Mouse (Mus musculus): ENCODE results near the gene Fam20a.
A peak's percentile ranks its signal among the peaks of the same experiment; 100 is the strongest.

The Fam20a gene

DNA sequence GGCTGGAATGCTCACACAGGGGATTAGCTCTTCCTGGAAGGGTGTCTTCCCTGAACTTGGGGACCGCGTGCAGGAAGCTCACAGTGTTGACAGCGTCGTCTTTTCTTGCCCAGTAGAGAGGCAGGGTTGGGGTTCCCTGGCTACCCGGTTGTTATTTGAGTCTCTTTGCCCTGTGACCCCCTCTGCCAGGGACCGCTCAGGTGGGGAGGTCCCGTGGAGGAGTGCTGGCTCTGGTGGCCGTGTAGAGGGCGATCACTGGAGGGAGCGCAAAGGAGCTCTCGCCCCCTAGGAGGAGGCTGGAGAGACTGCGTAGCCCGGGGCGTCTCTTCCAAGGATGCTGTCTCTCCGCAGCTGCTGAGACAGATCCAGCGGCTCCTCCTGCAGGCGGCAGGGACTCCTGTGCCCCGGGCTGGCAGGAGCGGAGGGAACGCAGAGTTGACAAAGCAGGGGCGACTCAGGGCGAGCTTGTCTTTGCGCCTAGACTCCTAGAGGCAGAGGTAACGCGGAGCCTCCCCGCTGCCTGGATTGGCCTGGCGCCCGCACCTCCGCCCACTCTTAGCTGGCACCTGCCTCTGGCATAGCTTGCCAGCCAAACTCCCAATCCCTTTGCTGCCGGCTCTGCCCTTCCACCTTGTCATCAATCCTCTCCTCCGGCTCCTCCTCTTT, at the start of gene Fam20a:
Gene Fam20a, minus strand, starts transcription at position 499 of the 666 bp plus-strand sequence.
- DNase-seq (ENCODE audit: low spot score in 2 of 2) = peak; percentile 43 to 55

DNA sequence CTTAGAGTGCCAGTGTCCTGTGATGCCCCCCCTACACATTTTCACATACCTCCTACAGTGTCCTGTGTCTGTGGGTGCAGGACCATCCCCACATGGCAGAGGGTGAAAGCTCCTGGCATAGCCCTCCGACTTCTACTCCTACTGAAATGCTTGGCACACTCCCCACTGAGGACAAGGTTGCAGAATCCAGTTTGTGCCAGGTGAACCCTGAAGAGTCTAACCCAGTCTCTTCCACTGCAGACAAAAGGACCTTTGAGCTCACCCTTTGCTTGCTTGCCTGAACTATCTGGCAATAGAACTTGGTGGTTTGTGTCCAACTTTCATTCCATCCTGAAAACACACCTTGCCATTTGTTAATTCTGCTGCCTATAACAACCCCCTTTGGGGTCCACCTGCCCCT, 49.3 kb upstream of the Fam20a start:
- no peak for DNase-seq (ENCODE audit: low spot score in 2 of 2)

DNA sequence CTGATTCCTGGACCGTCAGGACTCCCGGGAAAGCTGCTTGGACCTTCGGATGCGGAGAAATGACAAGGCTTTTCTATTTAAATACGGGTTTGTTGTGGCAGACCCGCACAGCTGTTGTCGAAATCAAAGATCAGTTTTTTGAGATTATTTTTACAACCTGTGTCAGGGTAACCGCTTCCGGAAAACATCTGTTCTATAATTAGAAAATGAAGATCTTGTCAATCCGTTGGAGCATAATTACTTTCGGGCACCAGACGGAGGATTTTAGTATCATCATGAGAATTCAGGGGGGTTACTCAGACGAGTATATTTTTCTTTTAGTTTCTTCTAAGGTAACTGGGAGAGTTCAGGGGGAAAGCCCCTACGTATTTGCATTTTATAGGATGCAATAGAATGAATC, 48.1 kb upstream of the Fam20a start:
- DNase-seq (ENCODE audit: low spot score in 2 of 2) = no peak

DNA sequence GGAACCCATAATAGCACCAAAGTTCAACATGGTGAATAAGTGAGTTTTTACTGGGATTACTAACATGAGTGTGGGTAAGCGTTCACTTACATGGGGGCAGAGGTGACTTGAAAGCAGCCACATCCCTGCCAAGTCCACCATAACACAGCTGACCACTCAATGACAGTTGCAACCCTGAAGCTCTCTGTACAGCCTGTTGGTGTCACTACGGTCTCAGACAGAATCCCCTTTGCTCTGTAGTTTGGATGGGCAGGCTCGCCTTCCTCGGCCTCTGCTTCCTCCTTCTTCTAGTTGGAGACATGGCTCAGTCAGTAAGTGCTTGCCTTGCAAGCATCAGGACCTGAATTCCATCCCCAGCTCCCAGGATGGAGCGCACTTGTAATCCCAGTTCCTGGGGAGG, 47.0 kb upstream of the Fam20a start:
- DNase-seq (ENCODE audit: low spot score in 2 of 2) = no peak

DNA sequence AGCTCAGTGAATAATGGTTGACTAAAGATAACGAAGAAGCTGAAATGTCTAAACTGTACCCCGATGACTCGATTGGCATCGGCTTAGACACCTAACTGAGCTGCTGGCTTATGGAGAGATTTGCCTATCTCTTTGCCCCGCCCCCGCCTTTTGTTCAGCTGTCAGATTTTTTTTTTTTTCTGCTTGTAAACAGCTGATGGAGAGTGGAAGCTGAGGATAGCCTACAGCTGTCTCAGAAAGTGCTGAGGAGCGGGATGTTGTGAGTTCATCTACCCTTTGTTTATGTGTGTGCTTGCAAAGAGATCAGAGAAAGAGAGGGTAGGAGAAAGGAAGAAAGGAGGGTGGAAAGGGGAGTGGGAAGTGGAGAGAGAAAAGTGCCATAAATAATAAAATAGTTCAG, 38.0 kb upstream of the Fam20a start:
- no peak for DNase-seq (ENCODE audit: low spot score in 2 of 2)

DNA sequence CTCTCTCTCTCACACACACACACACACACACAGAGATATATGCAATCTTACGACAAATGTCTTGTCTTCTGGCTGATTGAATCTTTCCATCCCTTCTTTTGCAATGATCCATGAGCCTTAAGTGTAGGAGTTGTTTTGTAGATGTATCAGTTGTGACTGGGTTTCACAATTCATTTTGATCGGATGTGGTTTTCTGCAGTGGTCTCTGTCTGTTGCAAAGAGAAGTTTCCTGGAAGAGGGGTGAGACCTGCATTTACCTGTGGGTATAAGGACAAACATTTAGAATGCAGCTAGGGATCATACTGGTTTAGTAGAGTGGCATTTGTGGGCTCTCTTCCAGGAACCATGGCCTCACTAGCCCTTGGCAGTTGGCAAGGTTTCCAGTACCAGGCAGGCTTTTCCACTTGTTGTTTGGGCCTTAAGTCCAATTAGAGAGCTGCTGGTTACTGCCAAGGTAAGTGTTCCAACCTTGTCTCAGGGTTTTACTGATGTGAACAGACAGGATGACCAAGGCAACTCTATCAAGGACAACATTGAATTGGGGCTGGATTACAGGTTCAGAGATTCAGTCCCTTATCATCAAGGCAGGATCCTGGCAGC, 36.6 kb upstream of the Fam20a start:
- no peak for DNase-seq (ENCODE audit: low spot score in 2 of 2)

DNA sequence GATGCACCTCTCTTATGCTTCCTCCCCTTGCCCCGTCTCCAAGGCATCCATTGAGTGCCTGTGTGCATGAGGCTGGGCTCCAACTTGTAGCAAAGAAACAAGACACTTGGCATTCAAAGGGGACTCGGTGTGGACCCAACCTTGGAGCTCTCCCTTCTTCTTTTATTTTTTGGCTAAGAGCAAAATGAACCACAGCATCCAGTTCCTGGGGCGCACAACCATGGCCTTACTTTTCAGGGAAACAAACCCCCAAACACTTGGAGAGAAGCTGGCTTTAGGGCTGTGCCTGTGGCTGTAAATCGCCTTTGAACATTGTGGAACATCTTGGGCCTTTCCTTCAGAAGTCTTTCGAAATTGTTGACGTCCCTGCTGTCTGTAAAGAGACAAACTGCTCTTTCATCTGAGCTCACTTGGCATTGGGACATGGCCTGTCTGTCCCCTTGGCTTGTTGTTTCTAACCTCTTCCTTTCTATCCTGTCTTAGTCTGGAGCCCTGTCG, 32.1 kb upstream of the Fam20a start:
- DNase-seq (ENCODE audit: low spot score in 2 of 2) = peak; percentile 3 to 10

DNA sequence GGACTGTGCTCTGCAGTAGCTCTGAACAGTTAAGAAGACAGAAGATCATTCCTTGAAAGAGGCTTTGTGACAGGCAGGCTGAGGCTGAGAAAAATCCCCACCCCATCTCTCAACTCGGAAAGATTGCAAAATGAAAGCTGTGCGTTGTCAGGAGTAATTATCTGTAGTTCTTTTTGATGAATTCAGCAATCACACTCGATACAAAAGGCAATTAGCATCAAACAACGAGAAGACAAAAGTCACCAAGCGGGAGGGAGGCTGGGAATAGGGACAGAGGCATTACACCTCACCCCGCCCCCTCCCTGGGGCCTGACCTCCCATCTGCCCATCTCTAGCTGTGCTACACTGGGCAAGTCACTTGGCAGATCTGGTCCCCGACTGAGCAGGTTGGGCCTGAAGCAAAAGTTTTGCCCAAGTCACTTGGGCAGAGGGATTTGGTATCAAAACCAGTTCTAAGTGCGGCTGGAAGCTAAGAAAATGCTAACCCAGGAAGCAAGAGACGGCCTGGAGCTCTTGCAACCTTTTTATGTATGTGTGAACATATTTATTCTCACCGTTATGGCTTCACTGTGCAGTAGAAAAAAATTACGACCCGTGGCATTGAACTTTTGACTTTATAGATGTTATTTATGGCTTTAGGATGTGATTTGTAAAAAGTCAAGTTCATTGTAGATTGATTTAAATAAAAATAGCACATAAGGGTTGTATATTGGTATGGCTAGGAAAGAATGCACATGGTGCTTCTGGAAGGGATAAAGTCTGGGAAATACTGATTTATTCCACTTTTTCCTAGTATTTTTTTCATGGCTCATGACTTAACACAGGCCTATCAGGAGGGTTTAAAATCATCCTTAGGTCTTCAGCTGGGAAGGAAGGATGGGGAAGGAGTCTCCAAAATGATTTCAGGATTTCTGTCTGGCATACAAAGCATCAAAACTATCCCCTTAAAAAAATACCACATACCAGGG, 29.8 kb upstream of the Fam20a start:
- DNase-seq (ENCODE audit: low spot score in 2 of 2) = no peak

DNA sequence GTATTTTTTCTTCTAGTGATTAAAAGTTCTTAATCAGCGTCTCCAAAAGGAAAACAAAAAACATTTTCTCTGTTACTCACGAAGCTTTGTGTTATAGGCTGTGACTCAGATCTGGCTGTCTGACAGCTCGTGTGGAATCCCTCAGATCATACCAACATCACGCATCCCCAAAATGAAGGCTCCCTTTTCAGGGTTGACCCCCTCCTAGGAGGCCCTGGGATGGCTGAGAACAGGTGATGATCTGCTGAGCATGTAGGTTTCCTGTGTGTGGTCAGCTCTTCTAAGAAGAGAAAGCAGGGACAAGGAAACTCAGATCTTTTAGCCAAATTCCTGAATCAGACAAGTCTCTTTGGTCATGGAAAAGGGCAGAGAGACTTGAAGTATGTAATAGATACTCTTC, 23.1 kb upstream of the Fam20a start:
- no peak for DNase-seq (ENCODE audit: low spot score in 2 of 2)

DNA sequence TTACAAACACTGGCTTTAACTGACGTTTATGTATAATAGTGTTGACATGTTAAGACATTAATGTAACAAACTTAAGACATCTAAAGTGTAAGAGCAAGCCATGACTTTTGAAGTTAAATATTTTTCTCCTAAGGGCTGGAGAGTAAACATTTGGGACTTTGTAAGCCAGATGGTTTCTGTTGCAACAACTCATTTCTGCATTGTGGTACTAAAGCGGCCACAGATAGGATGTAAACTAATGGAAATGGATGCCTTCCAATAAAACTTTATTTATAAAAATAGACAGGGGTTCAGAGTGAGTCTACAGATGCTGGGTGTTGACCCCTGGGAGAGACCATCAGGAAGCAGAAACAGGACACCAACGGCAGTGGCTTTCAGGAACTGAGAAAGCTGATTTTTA, 15.9 kb upstream of the Fam20a start:
- no peak for DNase-seq (ENCODE audit: low spot score in 2 of 2)

DNA sequence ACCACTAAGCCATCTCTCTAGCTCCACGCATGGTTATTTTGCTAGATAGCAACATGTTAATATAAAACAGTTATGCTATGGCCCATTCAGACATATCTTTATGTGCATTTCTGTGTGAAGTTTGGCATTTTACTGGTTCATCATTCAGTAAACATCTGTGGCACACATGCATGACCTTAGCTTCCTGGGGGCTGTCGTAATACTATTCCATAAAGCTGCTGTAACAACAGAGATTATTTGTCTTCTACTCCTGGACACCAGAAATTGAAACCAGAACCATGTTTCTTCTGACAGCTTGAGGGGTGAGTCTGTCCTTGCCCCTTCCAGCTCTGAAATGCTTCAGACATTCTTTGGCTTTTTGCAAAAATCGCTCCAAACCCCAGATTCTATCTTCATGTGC, 14.3 kb upstream of the Fam20a start:
- no peak for DNase-seq (ENCODE audit: low spot score in 2 of 2)

DNA sequence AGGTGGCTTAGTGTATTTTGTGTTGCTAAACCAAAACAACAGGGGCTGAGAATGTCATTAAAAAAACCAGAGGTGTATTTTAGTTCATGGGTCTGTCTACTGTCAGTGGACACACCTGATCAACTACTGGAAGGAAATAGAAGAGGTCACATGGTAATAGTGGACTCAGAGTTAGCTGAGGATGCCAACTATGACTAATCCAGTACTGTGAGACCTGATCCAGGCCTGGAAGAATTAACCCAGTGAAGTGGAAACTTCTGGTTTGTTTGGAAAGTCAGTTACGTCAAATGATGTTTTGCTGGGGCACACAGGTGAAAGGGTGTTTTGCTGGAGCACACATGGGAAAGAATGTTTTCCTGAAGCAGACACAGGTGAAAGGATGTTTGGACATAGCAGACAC, 12.3 kb upstream of the Fam20a start:
- DNase-seq (ENCODE audit: low spot score in 2 of 2) = no peak

DNA sequence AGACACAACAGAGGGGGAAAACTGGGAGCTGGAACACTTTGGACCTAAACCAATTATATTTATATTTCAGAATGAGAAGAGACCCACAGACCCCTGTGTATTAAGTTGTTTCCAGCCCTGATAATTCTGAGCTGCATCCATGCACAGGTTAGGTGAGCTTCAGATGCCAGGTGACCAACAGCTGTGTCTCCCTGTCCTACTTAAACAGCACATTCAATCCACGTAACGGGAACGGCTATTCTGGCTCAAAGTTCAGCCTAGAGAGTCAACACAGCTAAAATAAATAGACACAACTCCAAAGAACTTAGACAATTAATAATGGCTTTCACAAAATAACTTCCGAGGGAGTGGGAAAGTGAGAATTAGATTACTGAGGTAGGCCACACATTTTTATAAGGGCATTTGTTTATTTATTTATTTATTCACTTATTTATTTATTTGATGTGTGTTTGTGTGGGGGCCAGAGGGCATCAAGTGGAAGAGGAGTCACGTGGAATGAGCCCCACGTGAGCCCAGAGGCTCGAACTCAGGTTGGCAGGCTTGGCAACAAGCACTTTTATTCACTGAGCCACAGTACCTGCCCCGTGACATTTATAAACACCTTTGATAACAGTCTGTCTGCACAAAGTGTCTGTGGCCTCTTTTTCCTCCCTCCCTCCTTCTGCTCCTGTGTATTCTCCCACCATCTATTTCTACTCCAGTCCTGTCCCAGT, 10.8 kb upstream of the Fam20a start:
- DNase-seq (ENCODE audit: low spot score in 2 of 2) = no peak

DNA sequence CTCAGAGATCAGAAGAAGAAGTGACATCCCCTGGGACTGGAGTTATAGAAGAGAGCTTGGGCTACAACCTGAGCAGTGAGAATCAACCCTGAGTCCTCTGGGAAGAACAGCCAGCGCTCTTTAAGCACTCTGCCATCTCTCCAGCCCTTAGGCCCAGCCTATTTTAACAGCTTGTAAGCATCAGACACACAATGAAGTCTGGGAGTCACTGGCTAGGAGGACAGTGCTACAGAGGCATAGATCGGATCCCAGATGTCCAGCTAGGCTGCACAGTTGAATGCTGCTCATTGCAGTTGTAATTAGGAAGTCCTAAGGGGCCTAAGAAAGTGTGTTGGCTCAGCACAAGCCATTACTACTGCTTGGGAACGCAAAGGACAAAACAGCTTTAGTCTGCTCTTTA, 6.3 kb upstream of the Fam20a start:
- no peak for DNase-seq (ENCODE audit: low spot score in 2 of 2)

DNA sequence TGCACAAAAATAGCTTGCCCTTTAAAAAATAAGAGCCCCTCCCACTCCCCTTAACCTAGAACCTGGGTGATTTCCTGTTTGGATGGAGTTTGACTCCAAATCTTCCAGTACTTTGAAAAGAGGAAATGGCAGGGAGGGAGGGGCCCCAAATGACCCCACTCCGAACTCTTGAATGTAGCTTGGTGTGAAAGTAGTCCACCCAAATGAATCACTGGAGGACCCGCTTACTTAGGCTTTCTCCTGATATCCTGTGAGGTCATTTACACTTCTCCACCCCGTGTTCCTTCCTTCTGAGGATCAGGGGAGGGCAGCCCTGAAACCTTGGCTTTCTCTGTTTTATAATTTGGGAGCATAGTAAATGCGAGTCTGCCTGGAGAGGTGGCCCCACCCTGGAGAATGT, 632 bp upstream of the Fam20a start:
- no peak for DNase-seq (ENCODE audit: low spot score in 2 of 2)

DNA sequence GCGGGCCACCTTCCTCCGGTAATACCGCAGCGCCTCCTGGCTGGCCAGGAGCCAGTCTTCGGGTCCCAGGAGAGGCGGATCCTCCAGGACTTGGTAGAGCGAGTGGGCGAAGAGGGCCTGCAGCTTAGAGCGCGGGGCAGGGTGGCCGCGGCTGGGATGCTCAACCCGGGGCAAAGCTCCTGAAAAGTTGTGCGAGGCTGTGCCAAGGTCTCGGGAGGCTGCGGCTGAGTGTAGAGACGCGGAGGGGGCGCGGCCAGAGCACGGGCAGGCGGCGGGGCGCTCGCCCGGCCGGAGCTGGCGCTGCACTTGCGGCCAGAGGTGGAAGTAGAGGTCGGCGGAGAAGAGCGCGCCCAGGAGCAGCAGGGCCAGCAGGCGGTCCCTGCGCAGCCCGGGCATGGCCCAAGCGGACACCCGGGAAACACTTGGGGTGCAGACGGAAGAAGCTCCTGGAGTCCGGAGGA, 729 bp downstream of the Fam20a start:
- no peak for DNase-seq (ENCODE audit: low spot score in 2 of 2)

DNA sequence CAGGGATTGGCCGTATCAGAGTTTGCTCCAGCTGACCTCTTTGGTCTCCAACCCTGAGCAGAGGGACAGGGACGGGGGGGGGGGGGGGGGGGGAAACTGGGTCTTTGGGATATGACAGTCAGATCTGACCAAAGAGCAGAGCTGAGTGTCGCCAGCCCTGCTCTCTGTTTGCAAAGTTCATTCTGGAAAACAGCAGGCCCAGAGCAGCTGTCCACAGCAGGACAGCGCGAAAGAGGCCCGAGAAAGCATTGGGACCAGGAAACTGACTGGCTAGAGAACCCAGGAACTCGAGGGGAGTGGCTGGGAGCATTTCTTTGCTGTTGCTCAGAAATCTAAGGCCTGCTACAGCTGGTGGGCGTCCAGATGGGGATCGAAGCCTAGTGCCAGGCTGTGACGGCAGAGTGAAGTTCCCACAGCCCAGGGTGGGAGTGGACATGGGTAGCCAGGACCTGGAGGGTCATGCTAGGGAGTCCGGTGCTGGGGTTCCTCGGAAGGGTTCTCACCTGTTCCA, 1.2 kb downstream of the Fam20a start:
- DNase-seq (ENCODE audit: low spot score in 2 of 2) = no peak

DNA sequence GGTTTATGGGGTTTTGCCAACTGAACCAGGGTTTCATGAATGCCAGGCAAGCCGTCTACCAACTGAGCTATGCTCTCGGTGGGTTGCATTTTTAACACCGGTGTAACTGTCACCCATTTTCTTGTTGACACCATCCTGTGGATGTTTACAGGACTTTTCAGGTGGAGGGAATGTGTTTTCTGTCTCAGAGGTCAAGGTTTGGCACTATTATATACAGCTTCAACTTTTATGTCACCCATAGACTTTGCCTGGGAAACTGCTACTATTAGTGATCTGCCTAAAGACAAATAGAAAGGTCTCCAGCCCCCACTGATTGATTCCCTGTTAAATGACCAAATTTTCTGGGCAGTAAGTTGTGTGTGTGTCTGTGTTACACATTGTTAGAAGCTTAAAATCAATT, 2.7 kb downstream of the Fam20a start:
- DNase-seq (ENCODE audit: low spot score in 2 of 2) = no peak

DNA sequence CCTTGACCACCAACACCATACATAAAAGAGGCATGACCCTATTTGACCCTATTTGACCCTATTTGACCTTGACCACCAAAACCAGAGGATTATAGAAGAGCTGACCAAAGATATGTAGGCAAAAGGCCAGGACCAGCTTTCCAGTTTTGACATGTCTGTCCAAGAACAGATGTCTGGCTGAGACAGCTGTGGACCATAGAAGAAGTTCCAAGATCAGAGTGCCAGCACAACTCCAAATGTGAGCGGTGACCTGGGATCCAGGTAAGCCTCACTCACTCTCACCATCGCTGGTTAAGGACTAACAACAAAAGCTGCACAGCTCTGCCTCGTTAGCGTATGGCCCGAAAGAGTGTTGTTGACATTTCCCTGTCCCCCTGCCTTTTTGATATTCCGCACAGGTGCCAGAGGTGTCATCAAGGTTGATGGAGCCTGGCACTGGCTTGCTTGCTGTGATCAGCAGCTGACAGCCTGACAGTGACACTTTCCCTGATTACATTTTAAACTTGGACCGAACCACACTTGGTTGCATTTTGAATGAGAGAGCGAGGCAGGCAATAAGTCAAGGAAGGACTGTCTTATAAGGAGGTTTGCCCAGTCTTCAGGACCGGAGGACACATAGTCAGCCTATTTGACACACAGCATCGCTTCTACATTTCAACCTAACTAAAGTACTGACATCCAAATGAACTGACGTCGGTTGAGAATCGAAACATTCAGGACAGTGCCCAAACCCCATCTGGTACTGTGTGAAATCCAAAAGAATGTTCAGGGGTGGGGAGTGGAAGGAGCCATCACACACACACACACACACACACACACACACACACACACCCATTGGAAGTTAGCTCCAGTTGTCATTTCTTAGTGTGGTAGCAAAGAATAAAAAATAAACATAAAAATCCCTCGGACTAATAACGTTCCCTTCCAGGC, 3.8 kb downstream of the Fam20a start:
- DNase-seq (ENCODE audit: low spot score in 2 of 2) = no peak

DNA sequence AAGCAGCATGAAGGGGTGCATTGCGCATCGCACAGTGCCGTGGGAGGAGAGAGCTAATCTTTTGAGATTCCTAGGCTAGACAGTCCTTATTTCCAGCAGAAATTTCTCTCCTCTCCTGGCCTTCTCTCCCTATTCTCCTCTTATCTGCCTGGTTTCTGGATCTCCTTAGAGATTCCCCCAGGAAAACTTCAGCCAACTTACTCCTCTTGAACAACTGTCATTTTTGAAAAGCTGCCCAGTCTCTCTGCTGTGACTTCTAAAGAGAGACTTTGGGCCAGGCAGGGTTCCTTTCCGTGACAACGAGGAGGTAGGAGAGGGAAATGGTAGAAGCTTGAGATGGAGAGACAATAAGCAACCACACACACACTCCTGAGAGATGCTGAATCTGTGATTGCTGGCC, 4.6 kb downstream of the Fam20a start:
- no peak for DNase-seq (ENCODE audit: low spot score in 2 of 2)

DNA sequence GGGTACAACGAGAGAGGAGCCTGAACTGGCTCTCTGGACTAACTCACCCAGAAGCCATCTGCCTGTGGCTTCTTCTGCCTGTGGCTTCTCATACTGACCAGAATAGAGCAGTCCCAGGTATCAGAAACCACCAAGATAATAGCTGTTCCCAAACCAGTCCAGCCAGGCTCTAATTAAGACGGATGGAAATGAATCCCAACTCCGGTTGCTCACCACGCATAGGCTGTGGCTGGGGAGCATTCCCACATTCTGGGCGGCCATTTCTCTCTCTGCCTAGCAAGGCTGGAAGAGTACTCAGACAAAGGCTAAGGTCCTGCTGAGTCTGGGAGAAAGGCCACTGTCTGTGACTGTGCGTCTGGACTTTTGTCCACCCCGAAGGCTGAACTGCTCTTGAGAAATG, 5.1 kb downstream of the Fam20a start:
- no peak for DNase-seq (ENCODE audit: low spot score in 2 of 2)

Data from frontal cortex, postnatal 25 days (tissue).